Mouse (Mus musculus): ENCODE results near the gene Zfp69. TPM values are rescaled to one million over a fixed set of nuclear protein-coding genes. Genes with fewer than 3 reads are reported as not detected.

Gene Zfp69
- total and polyA plus RNA-seq, 3 experiments = 0.82 to 1.1 (median 1.0) TPM

DNA sequence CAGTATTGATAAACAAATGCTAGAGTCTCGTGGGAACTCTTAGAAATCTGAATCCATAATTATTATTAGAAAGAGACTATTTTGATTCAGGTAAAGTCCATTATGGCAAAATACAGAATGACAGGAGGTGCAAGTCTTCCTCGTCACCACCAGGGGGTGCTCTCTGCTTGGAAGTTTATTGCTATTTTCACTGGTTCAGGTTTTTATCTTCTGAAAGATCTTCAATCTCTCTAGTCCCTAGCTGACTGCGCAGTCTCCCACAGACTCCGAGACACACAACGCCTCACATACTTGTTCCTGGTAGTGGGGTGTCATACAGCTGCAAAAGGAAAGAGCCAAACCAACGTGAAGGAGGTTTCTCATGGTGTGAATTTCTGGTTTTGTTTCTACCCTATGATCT is 34.9 kb upstream of the Zfp69 start:
- WGBS = 9% methylated on average over 6 of the region's 6 CpGs
- Histone ChIP-seq H3K9ac (ENCODE audit: low read depth, low read length) (no peak overlapping the region), H3K4me3 (no peak overlapping the region), H3K79me2 (replicated peaks; ENCODE audit: control insufficient read depth, insufficient read depth, low read length) (peaks cover 4% of the 10 kb centered on the region; the same call in 1 of the 2 replicates), H3K4me1 (ENCODE audit: control insufficient read depth, insufficient read depth, low read length) (peaks cover 1% of the 10 kb centered on the region), H3K27me3 (ENCODE audit: control insufficient read depth, insufficient read depth, low read length) (no peaks in the 10 kb centered on the region), H3K27ac (no peak overlapping the region), H3K36me3 (ENCODE audit: control insufficient read depth, insufficient read depth, low read length) (no peaks in the 10 kb centered on the region; the same call in 1 of the 2 replicates)
- TF ChIP-seq CTCF (IDR thresholded peaks at IDR 0.05) (no peak; the same call in 1 of the 2 replicates), EP300 (IDR thresholded peaks at IDR 0.05; ENCODE audit: insufficient read depth, low read depth, low read length) (0 out of 2 replicates have a peak, but pooled peaks have one; percentile 36), POLR2A (IDR thresholded peaks at IDR 0.05; ENCODE audit: insufficient read depth, low read depth, low read length) (no peak)
- intact Hi-C loops (cut with DNase I) = loop anchor here (1.0 to 2.0 kb wide), 3 partner anchors 44 to 246 kb away; no protein-coding TSS in a partner anchor
- DNase-seq = peak in 1 of 2 experiments; percentile 32

DNA sequence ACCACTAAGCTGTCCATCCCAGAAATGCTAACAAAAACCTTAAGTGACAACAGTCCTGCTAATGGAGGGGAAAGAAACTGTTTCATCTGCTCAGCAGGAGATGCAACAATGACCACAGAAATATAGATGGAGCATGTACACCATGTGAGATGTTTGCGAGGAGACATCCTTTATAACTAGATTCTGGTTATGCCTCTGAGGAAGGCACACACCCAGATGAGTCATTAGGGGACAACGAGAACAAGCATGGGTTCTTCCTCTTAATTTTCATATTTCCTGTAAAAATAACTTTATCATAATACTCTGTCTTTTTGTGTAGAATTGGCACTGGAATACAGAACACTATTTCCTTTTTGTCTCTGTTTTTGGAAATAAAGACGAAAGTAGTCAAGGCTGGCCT is 26.7 kb upstream of the Zfp69 start:
- Histone ChIP-seq H3K27ac (no peak overlapping the region), H3K9ac (ENCODE audit: low read depth, low read length) (no peak overlapping the region), H3K36me3 (ENCODE audit: control insufficient read depth, insufficient read depth, low read length) (no peaks in the 10 kb centered on the region; the same call in 1 of the 2 replicates), H3K27me3 (ENCODE audit: control insufficient read depth, insufficient read depth, low read length) (no peaks in the 10 kb centered on the region), H3K79me2 (replicated peaks; ENCODE audit: control insufficient read depth, insufficient read depth, low read length) (no peaks in the 10 kb centered on the region), H3K4me1 (ENCODE audit: control insufficient read depth, insufficient read depth, low read length) (peaks cover 2% of the 10 kb centered on the region), H3K4me3 (no peak overlapping the region)
- intact Hi-C loops (cut with DNase I) = no loop called here
- TF ChIP-seq CTCF (IDR thresholded peaks at IDR 0.05) = no peak
- TF ChIP-seq POLR2A (IDR thresholded peaks at IDR 0.05; ENCODE audit: insufficient read depth, low read depth, low read length) = no peak
- TF ChIP-seq EP300 (IDR thresholded peaks at IDR 0.05; ENCODE audit: insufficient read depth, low read depth, low read length) = no peak
- 44% methylated on average over 3 of the region's 3 CpGs for WGBS
- DNase-seq = no peak

DNA sequence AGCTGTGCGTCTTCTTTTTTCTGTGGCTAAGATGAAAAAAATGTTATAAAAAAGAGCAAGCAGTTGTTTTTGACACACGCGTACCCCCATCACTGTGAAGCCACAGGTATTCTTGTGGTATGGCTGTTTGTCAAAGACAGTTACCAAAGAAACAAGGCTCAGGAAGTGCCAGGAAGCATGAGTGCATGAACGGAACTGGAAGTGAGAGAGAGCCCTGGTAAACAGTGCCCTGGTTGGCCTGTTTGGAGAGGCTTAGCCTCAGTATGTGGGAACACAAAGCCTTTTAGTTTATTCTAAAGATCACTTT is 23.9 kb upstream of the Zfp69 start:
- DNase-seq = peak in 1 of 2 experiments; percentile 15
- no peak overlapping the region for H3K4me3 ChIP-seq
- WGBS = 78% methylated on average over 4 of the region's 4 CpGs
- no peaks in the 10 kb centered on the region for H3K79me2 ChIP-seq (replicated peaks; ENCODE audit: control insufficient read depth, insufficient read depth, low read length)
- intact Hi-C loops (cut with DNase I) = no loop called here
- peaks cover 2% of the 10 kb centered on the region for H3K4me1 ChIP-seq (ENCODE audit: control insufficient read depth, insufficient read depth, low read length)
- no peak overlapping the region for H3K9ac ChIP-seq (ENCODE audit: low read depth, low read length)
- H3K27ac ChIP-seq = peak overlapping the region; percentile 26; the same call in 1 of the 2 replicates
- H3K27me3 ChIP-seq (ENCODE audit: control insufficient read depth, insufficient read depth, low read length) = no peaks in the 10 kb centered on the region
- no peaks in the 10 kb centered on the region; the same call in 1 of the 2 replicates for H3K36me3 ChIP-seq (ENCODE audit: control insufficient read depth, insufficient read depth, low read length)
- TF ChIP-seq EP300 (IDR thresholded peaks at IDR 0.05; ENCODE audit: insufficient read depth, low read depth, low read length) (no peak), CTCF (IDR thresholded peaks at IDR 0.05) (no peak), POLR2A (IDR thresholded peaks at IDR 0.05; ENCODE audit: insufficient read depth, low read depth, low read length) (no peak)

DNA sequence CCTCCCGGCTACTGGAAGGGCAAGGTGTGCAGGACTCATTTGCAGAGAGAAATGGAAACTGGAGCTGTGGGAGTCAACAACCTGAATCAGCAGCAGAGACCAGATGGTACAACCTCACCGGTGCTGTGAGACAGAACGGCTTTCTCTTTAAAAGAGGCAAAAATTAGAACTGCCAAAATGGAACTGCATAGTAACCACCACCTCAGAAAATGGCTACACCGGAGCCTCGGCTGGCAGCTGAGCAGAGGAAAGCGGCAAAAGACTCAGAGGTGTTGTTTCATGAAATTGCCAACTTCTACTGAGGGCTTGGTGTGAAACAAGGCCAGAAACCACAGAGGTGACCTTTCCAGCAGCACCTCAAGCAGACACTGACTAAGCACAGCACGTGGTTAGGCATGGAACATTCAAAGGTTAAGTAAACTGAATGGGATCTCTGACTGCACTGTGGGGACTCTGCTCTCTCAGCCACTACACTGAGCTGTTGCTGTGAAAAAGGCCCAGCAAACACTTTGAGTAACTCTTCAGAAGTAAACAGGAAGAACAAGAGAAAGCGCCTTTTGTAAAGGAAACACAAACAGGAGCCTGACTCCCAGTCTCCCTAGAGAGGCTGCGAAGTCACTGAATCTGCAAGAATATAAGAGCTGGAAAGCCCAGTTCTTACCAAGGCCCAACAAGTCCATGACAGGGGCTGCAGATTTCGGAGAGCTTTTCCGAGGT is 23.4 kb upstream of the Zfp69 start:
- 71% methylated on average over 11 of the region's 11 CpGs for WGBS
- H3K9ac ChIP-seq (ENCODE audit: low read depth, low read length) = no peak overlapping the region
- no peak for DNase-seq
- H3K27ac ChIP-seq = peak overlapping the region; percentile 26; the same call in 1 of the 2 replicates
- peaks cover 2% of the 10 kb centered on the region for H3K4me1 ChIP-seq (ENCODE audit: control insufficient read depth, insufficient read depth, low read length)
- no peaks in the 10 kb centered on the region; the same call in 1 of the 2 replicates for H3K36me3 ChIP-seq (ENCODE audit: control insufficient read depth, insufficient read depth, low read length)
- TF ChIP-seq EP300 (IDR thresholded peaks at IDR 0.05; ENCODE audit: insufficient read depth, low read depth, low read length) = no peak
- TF ChIP-seq CTCF (IDR thresholded peaks at IDR 0.05) = no peak
- TF ChIP-seq POLR2A (IDR thresholded peaks at IDR 0.05; ENCODE audit: insufficient read depth, low read depth, low read length) = no peak
- no peak overlapping the region for H3K4me3 ChIP-seq
- H3K27me3 ChIP-seq (ENCODE audit: control insufficient read depth, insufficient read depth, low read length) = no peaks in the 10 kb centered on the region
- intact Hi-C loops (cut with DNase I) = no loop called here
- H3K79me2 ChIP-seq (replicated peaks; ENCODE audit: control insufficient read depth, insufficient read depth, low read length) = no peaks in the 10 kb centered on the region

DNA sequence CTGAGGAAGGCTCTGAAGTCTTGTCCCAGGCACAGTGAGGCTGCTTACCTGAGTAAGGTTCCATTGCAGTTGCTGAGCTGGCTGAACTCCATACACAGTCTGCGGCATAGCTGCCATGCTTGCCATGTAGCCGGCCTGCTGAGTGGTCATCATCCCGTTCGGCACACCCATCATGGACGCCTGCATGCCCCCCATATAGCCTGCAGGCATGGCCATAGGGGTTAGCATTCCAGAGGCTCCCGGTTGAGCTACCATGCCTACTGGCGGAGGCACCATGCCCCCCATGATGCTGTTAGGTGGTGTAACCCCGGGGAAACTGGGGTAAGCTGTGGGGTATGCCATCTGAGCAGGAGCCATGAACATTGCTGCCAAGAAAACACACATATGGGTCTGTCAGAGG is 20.3 kb upstream of the Zfp69 start:
- peaks cover 2% of the 10 kb centered on the region for H3K4me1 ChIP-seq (ENCODE audit: control insufficient read depth, insufficient read depth, low read length)
- H3K4me3 ChIP-seq = no peak overlapping the region
- intact Hi-C loops (cut with DNase I) = no loop called here
- no peak overlapping the region for H3K27ac ChIP-seq
- no peak overlapping the region for H3K9ac ChIP-seq (ENCODE audit: low read depth, low read length)
- WGBS = 92% methylated on average over 8 of the region's 8 CpGs
- H3K36me3 ChIP-seq (ENCODE audit: control insufficient read depth, insufficient read depth, low read length) = no peaks in the 10 kb centered on the region; the same call in 1 of the 2 replicates
- TF ChIP-seq POLR2A (IDR thresholded peaks at IDR 0.05; ENCODE audit: insufficient read depth, low read depth, low read length) (no peak), CTCF (IDR thresholded peaks at IDR 0.05) (no peak), EP300 (IDR thresholded peaks at IDR 0.05; ENCODE audit: insufficient read depth, low read depth, low read length) (no peak)
- H3K79me2 ChIP-seq (replicated peaks; ENCODE audit: control insufficient read depth, insufficient read depth, low read length) = no peaks in the 10 kb centered on the region
- H3K27me3 ChIP-seq (ENCODE audit: control insufficient read depth, insufficient read depth, low read length) = no peaks in the 10 kb centered on the region
- no peak for DNase-seq

Data from heart, adult 2 months (tissue).